Mouse (Mus musculus): Measurements from ENCODE around the gene Abcc1.

DNA sequence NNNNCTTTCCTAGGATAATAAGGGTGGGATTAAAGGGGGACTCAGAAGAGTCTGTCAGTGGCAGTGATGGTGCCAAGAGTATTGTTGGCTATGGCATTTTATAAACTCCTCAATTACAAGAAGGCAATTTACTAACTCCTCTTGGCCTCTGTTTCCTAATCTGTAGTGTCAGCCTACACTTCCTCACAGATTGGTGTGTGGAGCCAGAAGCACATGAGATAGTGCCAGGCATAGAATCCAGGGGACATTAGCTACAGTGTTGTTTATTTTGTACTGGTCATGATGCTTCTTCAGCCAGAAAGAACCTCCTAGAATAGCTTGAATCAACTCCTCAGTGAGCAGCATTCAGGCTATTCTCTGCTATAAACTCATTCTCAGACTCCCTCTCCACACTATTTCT, 9.8 kb upstream of the Abcc1 start:
- TF ChIP-seq CTCF (IDR thresholded peaks at IDR 0.05; ENCODE audit: control insufficient read depth, insufficient read depth, low read length) = no peak
- no peak for TF ChIP-seq POLR2A (IDR thresholded peaks at IDR 0.05; ENCODE audit: borderline replicate concordance, control insufficient read depth, low read depth, low read length)
